Mouse (Mus musculus): ENCODE data around the gene Mustn1.

DNA sequence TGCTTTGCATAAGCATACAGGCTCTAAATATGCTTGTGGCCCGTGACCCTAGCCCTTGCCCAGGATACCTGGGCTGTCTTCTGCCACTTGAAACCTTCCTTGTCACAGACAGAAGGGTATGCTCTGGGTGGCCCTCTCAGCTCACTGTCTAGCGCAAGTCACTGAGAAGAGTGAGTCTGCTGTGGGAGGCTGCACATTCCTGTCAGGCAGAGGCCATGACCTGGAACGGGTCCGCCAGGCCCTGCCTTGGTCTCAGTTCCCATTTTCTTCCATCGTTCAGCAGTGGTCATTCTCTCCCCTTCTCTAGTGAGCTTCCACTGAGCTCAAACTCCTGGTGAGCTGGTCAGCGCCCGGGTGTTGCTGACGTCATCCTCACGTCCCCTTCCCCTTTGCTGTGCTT is 3.0 kb upstream of the Mustn1 start:
- TF ChIP-seq POLR2A (IDR thresholded peaks at IDR 0.05; ENCODE audit: low read depth, low read length) = no peak
- TF ChIP-seq CTCF (conservative IDR thresholded peaks at IDR 0.05; ENCODE audit: insufficient read depth, insufficient read length, low read depth, low read length) = no peak

Data from kidney, adult 2 months (tissue).